Mouse (Mus musculus): ENCODE data around the gene 2010111I01Rik. TPM values are rescaled to one million over a fixed set of nuclear protein-coding genes. Genes with fewer than 3 reads are reported as not detected.
"Not testable (repeated sequence)": the region's sequence is repeated elsewhere in the genome, so short reads cannot be mapped to it uniquely, and the experiment has no call there.

2010111I01Rik gene
- total and polyA plus RNA-seq, 2 experiments from 2014 or later: 107 to 149 TPM

GRCm38 (mm10) chr13:62993543-62994477 is 29.1 kb downstream of the 2010111I01Rik start:
- Histone ChIP-seq H3K4me3 (ENCODE audit: low read depth, low read length) (no peak overlapping the region), H3K27ac (ENCODE audit: low read depth) (no peak overlapping the region), H3K9me3 (replicated peaks; ENCODE audit: control insufficient read depth, low read length) (no peaks in the 10 kb centered on the region), H3K27me3 (ENCODE audit: control insufficient read depth, insufficient read depth, low read length) (no peaks in the 10 kb centered on the region), H3K4me1 (ENCODE audit: control insufficient read depth, insufficient read depth) (0 out of 2 replicates have a peak, but pooled peaks cover 7% of the 10 kb centered on the region), H3K36me3 (replicated peaks; ENCODE audit: control insufficient read depth, insufficient read depth, low read length) (no peaks in the 10 kb centered on the region), H3K4me2 (ENCODE audit: low read depth, low read length) (no peak overlapping the region), H3K9ac (replicated peaks; ENCODE audit: low read depth, low read length) (no peak overlapping the region)
- no peak for TF ChIP-seq EP300 (IDR thresholded peaks at IDR 0.05; ENCODE audit: low read depth)
- TF ChIP-seq CTCF (IDR thresholded peaks at IDR 0.05; ENCODE audit: low read depth): no peak
- DNase-seq (ENCODE audit: low spot score) (no peak), ATAC-seq (ENCODE audit: insufficient read depth, low read depth) (no peak)
- 75% methylated on average over 5 of the region's 5 CpGs for WGBS

DNA sequence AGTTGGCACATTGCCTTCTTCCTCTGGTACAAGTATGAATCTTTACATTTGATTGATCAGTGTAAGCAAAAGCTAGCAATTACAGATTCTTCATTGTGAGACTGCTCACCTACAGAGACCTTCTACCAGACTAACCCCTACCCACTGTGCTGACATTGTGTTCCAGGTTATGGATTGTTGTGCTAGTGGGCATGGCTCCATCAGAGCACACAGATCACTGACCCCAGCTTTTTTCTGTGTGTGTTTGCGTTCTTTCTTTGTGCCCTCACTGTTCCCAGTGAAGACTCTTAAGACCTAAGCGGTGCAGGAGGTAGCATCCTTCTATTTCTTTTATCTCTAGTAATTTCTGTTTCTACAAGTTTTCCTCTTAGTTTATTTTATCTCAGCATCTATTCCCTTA is 32.1 kb downstream of the 2010111I01Rik start:
- Histone ChIP-seq H3K4me1 (ENCODE audit: control insufficient read depth, insufficient read depth) (0 out of 2 replicates have a peak, but pooled peaks cover 7% of the 10 kb centered on the region), H3K36me3 (replicated peaks; ENCODE audit: control insufficient read depth, insufficient read depth, low read length) (no peaks in the 10 kb centered on the region), H3K9me3 (replicated peaks; ENCODE audit: control insufficient read depth, low read length) (no peaks in the 10 kb centered on the region), H3K4me2 (ENCODE audit: low read depth, low read length) (no peak overlapping the region), H3K27me3 (ENCODE audit: control insufficient read depth, insufficient read depth, low read length) (no peaks in the 10 kb centered on the region), H3K27ac (ENCODE audit: low read depth) (no peak overlapping the region), H3K9ac (replicated peaks; ENCODE audit: low read depth, low read length) (no peak overlapping the region), H3K4me3 (ENCODE audit: low read depth, low read length) (no peak overlapping the region)
- WGBS: 93% methylated on average over 2 of the region's 2 CpGs
- TF ChIP-seq CTCF (IDR thresholded peaks at IDR 0.05; ENCODE audit: low read depth) (no peak), EP300 (IDR thresholded peaks at IDR 0.05; ENCODE audit: low read depth) (no peak)
- no peak for ATAC-seq (ENCODE audit: insufficient read depth, low read depth)
- no peak for DNase-seq (ENCODE audit: low spot score)

- H3K9ac ChIP-seq (replicated peaks; ENCODE audit: low read depth, low read length); H3K36me3 ChIP-seq (replicated peaks; ENCODE audit: control insufficient read depth, insufficient read depth, low read length); H3K27ac ChIP-seq (ENCODE audit: low read depth); DNase-seq (ENCODE audit: low spot score); H3K27me3 ChIP-seq (ENCODE audit: control insufficient read depth, insufficient read depth, low read length); H3K9me3 ChIP-seq (replicated peaks; ENCODE audit: control insufficient read depth, low read length); ATAC-seq (ENCODE audit: insufficient read depth, low read depth); H3K4me2 ChIP-seq (ENCODE audit: low read depth, low read length); H3K4me1 ChIP-seq (ENCODE audit: control insufficient read depth, insufficient read depth); H3K4me3 ChIP-seq (ENCODE audit: low read depth, low read length): not testable (repeated sequence)
- 75% methylated on average over 3 of the region's 3 CpGs for WGBS
Measured at GRCm38 (mm10) chr13:63007491-63007890, 42.8 kb downstream of the 2010111I01Rik start.

GRCm38 (mm10) chr13:63010345-63011090 is 45.8 kb downstream of the 2010111I01Rik start:
- no peak for ATAC-seq (ENCODE audit: insufficient read depth, low read depth)
- Histone ChIP-seq H3K4me3 (ENCODE audit: low read depth, low read length) (no peak overlapping the region), H3K27me3 (ENCODE audit: control insufficient read depth, insufficient read depth, low read length) (no peaks in the 10 kb centered on the region), H3K9ac (replicated peaks; ENCODE audit: low read depth, low read length) (no peak overlapping the region), H3K9me3 (replicated peaks; ENCODE audit: control insufficient read depth, low read length) (no peaks in the 10 kb centered on the region), H3K27ac (ENCODE audit: low read depth) (no peak overlapping the region), H3K4me1 (ENCODE audit: control insufficient read depth, insufficient read depth) (no peaks in the 10 kb centered on the region), H3K36me3 (replicated peaks; ENCODE audit: control insufficient read depth, insufficient read depth, low read length) (no peaks in the 10 kb centered on the region), H3K4me2 (ENCODE audit: low read depth, low read length) (no peak overlapping the region)
- TF ChIP-seq EP300 (IDR thresholded peaks at IDR 0.05; ENCODE audit: low read depth): no peak
- TF ChIP-seq CTCF (IDR thresholded peaks at IDR 0.05; ENCODE audit: low read depth): no peak
- WGBS: 56% methylated on average over 2 of the region's 2 CpGs
- DNase-seq (ENCODE audit: low spot score): no peak

- TF ChIP-seq CTCF (IDR thresholded peaks at IDR 0.05; ENCODE audit: low read depth) (no peak), EP300 (IDR thresholded peaks at IDR 0.05; ENCODE audit: low read depth) (no peak)
- H3K27ac ChIP-seq (ENCODE audit: low read depth): no peak overlapping the region
- no peak overlapping the region for H3K9ac ChIP-seq (replicated peaks; ENCODE audit: low read depth, low read length)
- H3K4me3 ChIP-seq (ENCODE audit: low read depth, low read length): no peak overlapping the region
- no peaks in the 10 kb centered on the region for H3K27me3 ChIP-seq (ENCODE audit: control insufficient read depth, insufficient read depth, low read length)
- 87% methylated on average over 1 of the region's 1 CpGs for WGBS
- no peak overlapping the region for H3K4me2 ChIP-seq (ENCODE audit: low read depth, low read length)
- no peaks in the 10 kb centered on the region for H3K9me3 ChIP-seq (replicated peaks; ENCODE audit: control insufficient read depth, low read length)
- DNase-seq (ENCODE audit: low spot score): no peak
- no peaks in the 10 kb centered on the region for H3K36me3 ChIP-seq (replicated peaks; ENCODE audit: control insufficient read depth, insufficient read depth, low read length)
- H3K4me1 ChIP-seq (ENCODE audit: control insufficient read depth, insufficient read depth): no peaks in the 10 kb centered on the region
- no peak for ATAC-seq (ENCODE audit: insufficient read depth, low read depth)
Measured at GRCm38 (mm10) chr13:63014353-63014752, 49.7 kb downstream of the 2010111I01Rik start.

All from heart, postnatal 0 days (tissue).